In genomic region chr7:137310091-137310761, GRCm38 (mm10) we compare ENCODE assay signal across 8 mouse cellular contexts. TPM values are rescaled to one million over a fixed set of nuclear protein-coding genes. Genes with fewer than 3 reads are reported as not detected.
DNase-seq lines count a peak whose midpoint lies in the region; ATAC-seq and TF ChIP-seq lines count a peak whose summit lies in the region.

No protein-coding gene starts in this region.

- peaks cover 11 to 26% of the 10 kb centered on the region in 2 experiments; a peak in 3 of 4 replicates for H3K4me1 ChIP-seq in heart, embryonic 14.5 days (ENCODE audit: control insufficient read depth in 2 of 2, insufficient read depth in 2 of 2, low read length in 2 of 2)
- peaks cover 15% of the 10 kb centered on the region for H3K4me1 ChIP-seq in limb, embryonic 14.5 days (ENCODE audit: control insufficient read depth, insufficient read depth, low read length)

- peak overlapping the region; percentile 94 for H3K27ac ChIP-seq in gastrocnemius, adult 2 months
- peak overlapping the region in 1 of 2 experiments; percentile 9; a peak in 1 of 4 replicates for H3K27ac ChIP-seq in heart, embryonic 14.5 days (replicated peaks in 1 of 2; ENCODE audit: control insufficient read depth in 1 of 2, insufficient read depth in 1 of 2, low read depth in 2 of 2, low read length in 2 of 2)
- H3K27ac ChIP-seq in limb, embryonic 14.5 days (replicated peaks; ENCODE audit: low read depth, low read length), result peak overlapping the region; percentile 95

- no peak for TF ChIP-seq CTCF in gastrocnemius, adult 2 months (IDR thresholded peaks at IDR 0.05)

- ATAC-seq in heart, embryonic 14.5 days (ENCODE audit: insufficient number of reproducible peaks, insufficient read depth, low FRiP score, low read depth), result no peak
- no peak for ATAC-seq in limb, embryonic 14.5 days (ENCODE audit: low FRiP score, low read depth)

- H3K9me3 ChIP-seq in heart, embryonic 14.5 days (ENCODE audit: control insufficient read depth, low read length), result no peaks in the 10 kb centered on the region
- no peaks in the 10 kb centered on the region for H3K9me3 ChIP-seq in limb, embryonic 14.5 days (ENCODE audit: control insufficient read depth, low read length)

- H3K4me3 ChIP-seq in gastrocnemius, adult 2 months, result peak overlapping the region; percentile 92
- peak overlapping the region; percentile 42 to 43 for H3K4me3 ChIP-seq in heart, embryonic 14.5 days (ENCODE audit: control insufficient read depth in 1 of 2, insufficient read depth in 1 of 2, low read depth in 1 of 2, low read length in 2 of 2)
- H3K4me3 ChIP-seq in limb, embryonic 14.5 days (replicated peaks; ENCODE audit: low read length), result peak overlapping the region; percentile 84

- DNase-seq in gastrocnemius, adult 2 months, result peak; percentile 70
- DNase-seq in gastrocnemius, adult 18-20 months (ENCODE audit: low spot score), result no peak
- peak; percentile 69 for DNase-seq in embryo, embryonic 10 days (ENCODE audit: low spot score)
- no peak for DNase-seq in limb, embryonic 14.5 days (ENCODE audit: low spot score)
- peak; percentile 45 for DNase-seq in testis, postnatal 14 days (ENCODE audit: low spot score)
- no peak for DNase-seq in left cerebral cortex, adult 18-20 months (ENCODE audit: low spot score in 2 of 2)
- no peak for DNase-seq in MN1 (ENCODE audit: low spot score)

- H3K36me3 ChIP-seq in heart, embryonic 14.5 days (ENCODE audit: control insufficient read depth, insufficient read depth, low read length), result no peaks in the 10 kb centered on the region
- H3K36me3 ChIP-seq in limb, embryonic 14.5 days (ENCODE audit: control insufficient read depth, insufficient read depth, low read length), result peaks cover 70% of the 10 kb centered on the region

- 0 out of 2 replicates have a peak, but pooled peaks have one; percentile 12 for TF ChIP-seq POLR2A in limb, embryonic 14.5 days (IDR thresholded peaks at IDR 0.05; ENCODE audit: borderline replicate concordance, extremely low read depth, insufficient read depth, insufficient read length)

- H3K27me3 ChIP-seq in heart, embryonic 14.5 days (ENCODE audit: control insufficient read depth, insufficient read depth, low read length), result peaks cover 78% of the 10 kb centered on the region
- peaks cover 12% of the 10 kb centered on the region for H3K27me3 ChIP-seq in limb, embryonic 14.5 days (ENCODE audit: control insufficient read depth, insufficient read depth, low read length)

- WGBS in heart, embryonic 14.5 days, result under 1% methylated on average over 41 of the region's 49 CpGs
- 2% methylated on average over 47 of the region's 49 CpGs for WGBS in limb, embryonic 14.5 days

- intact Hi-C loops in gastrocnemius, adult 2 months (cut with DNase I), result loop anchor here (5.0 to 10.0 kb wide), 2 partner anchors 43 to 235 kb away; no protein-coding TSS in a partner anchor

- peak overlapping the region; percentile 97 for H3K4me2 ChIP-seq in heart, embryonic 14.5 days (ENCODE audit: low read length)
- H3K4me2 ChIP-seq in limb, embryonic 14.5 days (replicated peaks; ENCODE audit: low read depth, low read length, severe bottlenecking), result peak overlapping the region; percentile 91

- H3K9ac ChIP-seq in heart, embryonic 14.5 days (ENCODE audit: low read length), result peak overlapping the region; percentile 59
- peak overlapping the region; percentile 98 for H3K9ac ChIP-seq in limb, embryonic 14.5 days (ENCODE audit: low read depth, low read length, severe bottlenecking)

RNA-seq across cellular contexts. Expression of gene Ebf3, which starts 4.0 kb away (rescaled TPM):
- total RNA-seq in gastrocnemius, adult 2 months (2021), result 1 to 10 TPM; 7.2 to 7.7 TPM
- total RNA-seq in gastrocnemius, adult 18-20 months (2021), result 1 to 10 TPM; 6.2 to 7.2 TPM
- polyA plus RNA-seq in heart, embryonic 14.5 days (2014; fragmentation: Nextera tagmentation; extraction: Ambion mirVana), result 2.2 and 2.3 TPM in 2 replicates
- 80.3 and 93.2 TPM in 2 replicates for polyA plus RNA-seq in limb, embryonic 14.5 days (2012; rRNA removed)
- 15.3 and 17.8 TPM in 2 replicates for polyA plus RNA-seq in limb, embryonic 14.5 days (2014; fragmentation: Nextera tagmentation; extraction: Ambion mirVana)
- total RNA-seq in left cerebral cortex, adult 18-20 months (2021), result under 1 TPM; 0.30 to 0.63 TPM

Comparison
In these comparisons a context has a peak if more than half of its experiments do, and no peak if none do; other contexts are left out.
1. DNase-seq: peak in gastrocnemius, adult 2 months (single experiment), embryo, embryonic 10 days (single experiment) and testis, postnatal 14 days (single experiment); none in gastrocnemius, adult 18-20 months (single experiment), limb, embryonic 14.5 days (single experiment), left cerebral cortex, adult 18-20 months (0 of 2) and MN1 (single experiment).
2. RNA of gene Ebf3, which starts 4.0 kb away (total RNA-seq): 7.2 to 7.7 TPM in gastrocnemius, adult 2 months and 6.2 to 7.2 TPM in gastrocnemius, adult 18-20 months; 0.30 to 0.63 TPM in left cerebral cortex, adult 18-20 months; every median in the first group is over 4 times any median in the second.
3. Peak in every context shown above with its lines, with median percentiles within 50 percentile points of each other: H3K4me3 ChIP-seq.